Mouse (Mus musculus): ENCODE results near the gene Pnp2. TPM values are rescaled to one million over a fixed set of nuclear protein-coding genes. Genes with fewer than 3 reads are reported as not detected.
"Not testable (repeated sequence)": the region's sequence is repeated elsewhere in the genome, so short reads cannot be mapped to it uniquely, and the experiment has no call there.

The Pnp2 gene
- total RNA-seq, 2 experiments from 2014 or later: 0.52 to 0.92 TPM

DNA sequence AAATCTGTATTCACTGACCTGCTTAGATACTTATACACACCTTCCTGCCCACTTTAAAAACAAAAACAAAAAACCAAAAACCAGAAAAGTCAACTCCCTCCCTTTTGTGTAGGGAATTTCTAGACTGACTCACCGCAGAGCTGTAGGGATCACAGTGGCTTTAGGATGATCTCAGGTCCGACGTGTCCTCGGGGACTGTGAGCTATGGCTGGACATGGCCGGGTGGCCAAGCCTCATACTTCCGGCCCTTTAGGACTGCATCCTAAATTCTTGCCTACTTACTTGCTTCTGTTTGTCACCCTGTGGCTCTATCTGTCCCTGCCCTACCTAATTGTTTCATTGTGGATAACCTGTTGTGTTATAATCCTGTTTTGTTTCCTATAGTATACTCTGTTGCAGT, 932 bp downstream of the Pnp2 start:
- DNase-seq (ENCODE audit: low spot score in 2 of 2): not testable (repeated sequence)

DNA sequence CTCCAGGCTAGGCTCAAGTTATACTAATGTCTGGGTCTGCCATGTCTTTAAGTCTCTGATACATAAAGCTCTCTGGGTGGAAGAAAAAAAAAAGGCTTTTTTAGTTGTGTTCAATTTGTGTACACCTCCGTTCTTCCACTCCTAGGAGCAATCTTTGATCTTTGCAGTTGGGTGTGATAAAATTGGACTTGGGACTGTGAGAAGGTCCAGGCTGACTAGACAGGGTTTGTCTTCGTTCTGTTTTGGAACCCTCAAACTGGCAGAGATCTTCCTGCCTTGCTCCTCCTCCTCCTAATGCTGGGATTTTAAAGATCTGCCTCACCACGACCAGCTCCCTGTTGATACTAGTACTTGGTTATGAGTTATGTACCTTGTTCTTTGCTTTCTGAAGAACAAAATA, 1.4 kb downstream of the Pnp2 start:
- DNase-seq (ENCODE audit: low spot score in 2 of 2): not testable (repeated sequence)

DNA sequence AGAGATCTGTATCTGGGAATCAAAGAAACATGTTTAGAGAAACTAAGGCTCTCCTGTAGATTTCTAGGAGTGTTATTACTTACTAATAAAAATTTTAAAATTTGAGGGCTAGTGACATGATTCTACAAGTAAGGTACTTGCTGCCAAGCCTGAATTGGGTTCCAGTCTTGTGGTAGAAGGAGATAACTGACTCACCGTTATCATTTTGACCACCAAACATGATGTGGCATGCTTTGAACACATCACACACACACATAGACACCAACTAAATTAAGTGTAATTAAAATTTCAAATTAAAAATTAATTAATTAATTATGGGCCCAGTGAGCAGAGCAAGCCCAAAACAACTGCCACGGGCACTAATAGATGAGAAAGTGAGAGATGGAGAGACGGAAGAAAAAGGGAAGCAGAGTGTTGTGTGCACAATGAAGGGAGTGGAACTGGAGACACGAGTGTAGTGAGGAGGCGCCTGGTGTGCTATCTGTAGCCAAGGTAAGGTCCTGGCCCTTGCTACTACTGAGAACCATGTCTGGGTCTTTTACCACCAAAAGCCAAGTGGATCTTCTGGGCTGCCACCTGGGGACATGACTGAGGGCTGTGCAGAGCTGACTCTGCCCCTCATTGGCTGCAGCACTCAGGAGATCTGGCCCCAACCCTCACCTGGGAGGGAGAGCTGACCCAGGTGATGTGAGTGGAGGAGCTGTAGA, 2.6 kb downstream of the Pnp2 start:
- DNase-seq (ENCODE audit: low spot score in 2 of 2): not testable (repeated sequence)

DNA sequence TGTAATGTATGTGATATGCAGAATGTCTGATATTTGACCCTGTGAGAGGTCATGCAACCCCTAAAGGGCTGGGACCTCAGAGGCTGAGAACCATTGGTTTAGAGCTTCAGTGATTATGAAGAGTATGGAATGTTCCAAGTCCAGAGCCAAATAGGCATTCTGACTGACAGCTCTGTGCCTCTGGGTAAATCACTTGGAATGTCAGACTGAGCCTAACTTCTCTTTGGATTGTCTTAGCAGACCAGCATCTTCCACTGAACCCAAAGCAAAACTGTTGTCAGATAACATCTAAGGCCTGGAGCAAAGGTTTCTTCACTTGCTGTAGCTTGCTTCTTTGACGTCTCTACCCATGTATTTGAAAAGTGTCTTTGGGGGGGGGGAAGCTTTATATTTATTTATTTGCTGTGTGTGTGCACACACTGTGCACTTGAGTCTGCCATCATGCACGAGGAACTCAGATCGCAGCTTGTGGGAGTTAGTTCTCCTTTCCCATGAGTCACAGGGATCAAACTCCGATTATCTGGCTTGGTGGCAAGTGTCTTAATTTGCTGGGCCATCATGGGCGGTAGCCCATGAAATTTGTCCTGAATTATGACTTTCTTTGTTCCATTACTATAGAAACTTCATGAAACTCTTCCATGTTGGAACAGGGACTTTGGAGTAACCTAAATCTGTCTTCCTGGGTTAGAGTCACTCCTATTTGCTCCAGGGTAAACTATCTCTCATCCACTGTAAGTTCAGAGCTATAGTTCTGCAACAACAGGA, 12.6 kb downstream of the Pnp2 start:
- no peak for DNase-seq (ENCODE audit: low spot score in 2 of 2)

DNA sequence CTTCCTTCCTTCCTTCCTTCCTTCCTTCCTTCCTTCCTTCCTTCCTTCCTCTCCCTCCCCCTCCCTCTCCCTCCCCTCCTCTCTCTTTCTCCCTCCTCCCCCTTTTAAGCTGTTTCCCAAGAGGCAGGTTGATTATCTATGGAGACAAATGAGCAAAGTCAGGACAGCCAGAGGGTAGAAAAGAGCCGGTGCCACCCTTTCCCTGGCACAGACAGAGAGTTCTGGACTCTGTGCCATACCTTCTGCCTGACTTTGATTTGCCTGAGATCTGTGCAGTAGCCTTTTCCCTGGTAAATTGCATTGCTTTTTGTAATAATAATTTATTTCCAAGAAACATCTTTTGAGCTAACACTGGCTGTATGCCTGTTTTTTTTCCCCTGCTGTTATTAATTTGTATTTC, 13.2 kb downstream of the Pnp2 start:
- DNase-seq (ENCODE audit: low spot score in 2 of 2): peak; percentile 9 to 21

DNA sequence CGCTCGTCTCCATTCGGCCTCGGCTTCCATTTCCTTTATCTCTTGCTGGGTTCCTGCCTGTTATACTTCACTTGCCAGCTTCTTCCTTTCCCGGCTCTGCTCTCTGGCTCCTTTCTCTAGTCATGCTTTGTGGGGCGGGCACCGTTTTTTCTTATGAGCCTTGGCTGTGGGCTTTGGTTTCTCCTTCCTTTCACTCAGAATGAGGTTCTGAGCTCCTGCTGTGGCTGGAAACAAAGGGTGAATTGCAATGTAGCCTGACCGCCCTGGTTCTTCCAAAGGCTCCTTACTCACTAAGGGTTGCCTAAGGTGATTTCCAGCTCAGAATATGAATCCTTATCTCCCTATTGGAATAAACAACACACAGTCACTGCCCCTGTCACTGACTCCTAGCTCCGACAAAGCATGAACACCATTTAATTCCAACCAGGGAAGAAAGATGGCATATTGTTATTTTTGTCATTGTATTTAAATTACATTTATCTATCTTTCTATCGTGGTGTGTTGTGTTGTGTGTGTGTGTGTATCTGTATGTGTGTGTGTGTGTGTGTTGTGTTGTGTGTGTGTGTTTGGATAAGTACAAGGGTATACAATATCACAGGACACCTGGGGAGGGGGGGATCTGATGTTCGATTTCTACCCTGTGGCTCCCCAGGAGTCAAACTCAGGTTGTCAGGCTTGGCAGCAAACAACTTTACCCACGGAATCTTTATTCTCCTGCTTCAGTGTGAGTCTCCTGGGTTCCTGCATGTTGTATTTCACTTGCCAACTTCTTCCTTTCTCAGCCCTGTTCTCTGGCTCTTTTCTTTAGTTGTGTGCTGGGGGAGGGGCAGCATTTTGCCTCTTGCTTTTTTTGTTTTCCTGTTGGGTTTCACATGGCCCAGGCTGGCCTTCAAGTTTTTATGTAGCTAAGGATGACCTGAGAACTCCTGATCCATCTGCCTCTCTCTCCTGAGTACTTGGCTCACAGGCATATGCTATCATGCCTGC, 14.1 kb downstream of the Pnp2 start:
- DNase-seq (ENCODE audit: low spot score in 2 of 2): peak; percentile 50 to 81

DNA sequence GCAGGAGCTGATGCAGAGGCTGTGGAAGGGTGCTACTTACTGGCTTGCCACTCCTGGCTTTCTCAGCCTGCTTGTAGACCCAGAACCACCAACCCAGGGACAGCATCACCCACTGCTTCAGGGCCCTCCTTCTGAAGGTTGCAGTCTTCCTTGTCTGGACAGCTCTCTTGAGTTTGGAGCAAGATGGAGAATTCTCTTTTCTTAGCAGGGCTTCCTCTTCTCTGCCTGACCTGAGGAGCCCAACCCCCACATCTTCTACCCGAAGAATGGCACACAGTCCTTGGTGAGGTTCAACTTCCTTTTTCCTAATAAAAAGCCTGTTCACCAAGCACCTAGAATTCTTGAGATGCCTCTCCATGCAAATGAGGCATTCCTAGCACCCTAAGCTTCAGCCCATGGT, 15.0 kb downstream of the Pnp2 start:
- no peak for DNase-seq (ENCODE audit: low spot score in 2 of 2)

DNA sequence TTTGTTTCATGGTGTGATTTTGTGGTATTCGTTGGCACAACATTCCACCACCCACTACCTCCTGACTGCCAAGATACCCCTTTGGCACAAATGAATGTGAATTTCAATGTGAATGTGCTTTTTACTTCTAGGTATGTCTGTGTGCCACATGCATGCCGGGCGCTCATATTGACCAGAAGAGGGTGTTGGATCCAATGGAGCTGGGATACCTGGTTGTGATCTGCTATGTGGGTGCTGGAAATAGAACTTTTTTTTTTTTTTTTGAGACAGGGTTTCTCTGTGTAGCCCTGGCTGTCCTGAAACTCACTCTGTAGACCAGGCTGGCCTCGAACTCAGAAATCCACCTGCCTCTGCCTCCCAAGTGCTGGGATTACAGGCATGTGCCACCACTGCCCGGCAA, 17.3 kb downstream of the Pnp2 start:
- DNase-seq (ENCODE audit: low spot score in 2 of 2): not testable (repeated sequence)

DNA sequence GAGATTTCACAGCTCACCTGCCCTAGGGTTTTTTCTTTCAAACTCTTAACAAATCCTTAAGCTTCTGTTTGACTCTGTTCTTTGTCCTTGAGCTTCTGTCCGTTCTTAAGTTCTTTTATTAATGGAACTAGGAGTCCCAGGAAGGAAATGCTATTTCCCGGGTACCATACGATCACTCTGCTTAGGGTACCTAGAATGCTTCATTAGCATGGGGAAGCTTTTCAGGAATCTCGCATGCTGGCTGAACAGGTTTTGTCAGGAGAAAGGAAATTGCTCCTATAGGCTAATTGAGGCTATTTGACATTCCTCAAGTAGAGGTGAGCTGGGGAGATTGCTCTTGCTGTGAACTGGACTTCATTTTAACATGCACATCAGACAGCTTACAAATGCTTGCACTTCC, 17.9 kb downstream of the Pnp2 start:
- DNase-seq (ENCODE audit: low spot score in 2 of 2): no peak

DNA sequence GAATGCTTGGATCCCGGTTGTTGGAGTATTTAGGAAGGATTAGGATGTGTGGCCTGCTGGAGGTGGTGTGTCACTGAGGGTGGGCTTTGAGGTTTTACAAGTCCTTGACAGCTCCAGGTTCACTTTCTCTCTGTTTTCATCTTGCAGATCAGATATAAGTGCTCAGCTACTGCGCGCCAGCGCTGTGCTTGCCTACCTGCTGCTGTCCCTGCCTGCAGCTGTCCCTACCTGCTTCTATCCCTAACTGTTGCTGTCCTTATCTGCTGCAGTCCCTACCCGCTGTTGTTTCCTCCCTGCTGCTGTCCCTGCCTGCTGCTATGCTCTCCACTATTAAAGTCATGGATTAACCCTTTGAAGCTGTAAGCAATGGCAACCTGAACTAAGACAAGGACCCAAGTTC, 19.2 kb downstream of the Pnp2 start:
- DNase-seq (ENCODE audit: low spot score in 2 of 2): no peak

DNA sequence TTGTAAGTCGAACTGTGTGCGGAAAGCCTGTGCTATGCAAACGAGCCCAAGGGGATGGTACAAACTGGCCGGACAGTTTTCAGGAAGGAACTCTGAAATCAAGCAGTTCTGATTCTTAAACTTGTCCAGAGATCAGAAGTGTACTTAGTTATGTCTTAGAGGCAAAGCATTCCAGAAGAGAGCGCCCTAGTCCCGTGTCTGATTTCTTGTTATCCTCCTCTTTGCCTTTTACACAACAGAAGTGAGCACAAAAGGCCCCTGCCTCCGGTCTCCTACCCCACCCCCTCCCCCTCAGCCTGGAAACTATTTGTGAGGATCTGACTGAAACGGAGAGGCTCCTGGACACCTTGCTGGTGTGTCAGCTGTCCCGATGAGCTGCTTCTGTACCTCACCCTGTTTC, 20.9 kb downstream of the Pnp2 start:
- no peak for DNase-seq (ENCODE audit: low spot score in 2 of 2)

DNA sequence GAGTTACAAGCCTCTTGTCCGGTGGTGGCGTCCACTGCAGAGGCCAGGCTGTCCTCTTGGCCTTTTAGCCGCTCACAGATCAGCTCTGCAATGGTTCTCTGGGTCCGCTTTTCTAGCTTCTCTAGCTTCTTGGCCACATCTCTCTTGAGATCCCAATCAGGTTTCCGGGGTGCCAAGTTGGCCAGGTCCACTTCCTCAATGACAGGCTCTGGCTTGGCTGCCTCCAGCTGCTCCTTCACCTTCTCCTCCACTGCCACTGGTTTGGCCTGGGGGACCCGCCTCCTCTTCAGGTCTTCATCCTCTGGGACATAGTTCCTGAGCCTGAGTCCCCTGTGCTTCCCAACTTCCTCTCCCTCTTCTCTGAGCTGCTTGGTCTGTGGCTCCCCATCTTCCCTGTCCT, 22.7 kb downstream of the Pnp2 start:
- DNase-seq (ENCODE audit: low spot score in 2 of 2): not testable (repeated sequence)

DNA sequence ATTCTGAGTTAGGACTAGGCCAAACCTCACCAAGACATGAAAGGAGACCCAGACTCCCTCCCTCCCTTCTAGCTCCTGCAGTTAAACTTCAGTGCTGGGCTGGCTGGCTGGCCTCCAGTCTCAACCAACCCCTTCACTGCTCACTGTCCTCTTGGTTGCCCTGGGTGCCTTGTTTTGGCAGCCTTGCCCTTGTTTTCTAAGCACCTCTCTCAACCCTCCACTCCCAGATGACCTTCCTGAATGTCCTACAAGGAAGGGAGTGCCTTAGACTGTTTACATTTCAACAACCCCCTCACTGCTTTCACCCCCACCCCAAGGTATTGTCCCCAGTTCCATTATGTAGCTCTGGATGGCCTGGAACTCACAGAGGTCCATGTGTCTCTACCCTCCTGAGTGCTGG, 23.8 kb downstream of the Pnp2 start:
- no peak for DNase-seq (ENCODE audit: low spot score in 2 of 2)

DNA sequence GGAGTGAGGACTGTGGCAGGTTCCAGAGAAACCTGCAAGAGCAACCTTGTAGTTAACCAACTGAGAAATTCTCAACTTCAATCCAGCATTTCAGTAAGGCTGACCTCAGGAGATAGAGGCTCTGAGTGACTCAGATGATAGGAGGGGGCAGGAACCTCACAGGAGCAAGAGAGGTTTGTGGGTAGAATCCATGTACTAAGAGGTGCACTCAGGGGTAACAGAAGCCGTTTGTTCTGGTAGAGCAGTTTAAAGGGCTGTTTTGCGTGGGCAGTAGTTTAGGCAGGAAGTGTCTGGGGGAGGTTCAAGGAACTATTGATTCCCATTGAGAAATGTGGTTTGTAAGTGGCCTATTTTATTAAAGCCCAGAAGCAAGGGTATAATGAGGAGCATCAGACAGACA, 25.4 kb downstream of the Pnp2 start:
- DNase-seq (ENCODE audit: low spot score in 2 of 2): no peak

DNA sequence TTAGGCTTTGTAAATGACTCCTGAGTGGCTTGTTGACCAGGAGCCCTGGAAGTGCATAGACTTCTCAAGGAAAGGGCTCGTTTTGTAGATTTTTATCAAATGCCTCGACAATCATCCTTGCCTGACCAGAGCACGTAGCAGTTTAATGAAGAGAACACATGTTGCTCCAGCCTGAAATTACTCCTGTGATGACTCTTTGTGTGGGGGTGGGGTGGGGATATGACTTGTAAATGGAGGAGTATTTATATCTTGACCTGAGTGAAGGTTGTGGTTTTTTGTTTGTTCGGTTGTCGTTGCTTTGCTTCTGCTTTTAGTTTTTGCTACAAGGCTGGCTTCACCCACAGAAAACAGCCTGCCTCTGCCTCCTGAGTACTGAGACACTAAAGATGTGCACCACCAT, 26.0 kb downstream of the Pnp2 start:
- no peak for DNase-seq (ENCODE audit: low spot score in 2 of 2)

DNA sequence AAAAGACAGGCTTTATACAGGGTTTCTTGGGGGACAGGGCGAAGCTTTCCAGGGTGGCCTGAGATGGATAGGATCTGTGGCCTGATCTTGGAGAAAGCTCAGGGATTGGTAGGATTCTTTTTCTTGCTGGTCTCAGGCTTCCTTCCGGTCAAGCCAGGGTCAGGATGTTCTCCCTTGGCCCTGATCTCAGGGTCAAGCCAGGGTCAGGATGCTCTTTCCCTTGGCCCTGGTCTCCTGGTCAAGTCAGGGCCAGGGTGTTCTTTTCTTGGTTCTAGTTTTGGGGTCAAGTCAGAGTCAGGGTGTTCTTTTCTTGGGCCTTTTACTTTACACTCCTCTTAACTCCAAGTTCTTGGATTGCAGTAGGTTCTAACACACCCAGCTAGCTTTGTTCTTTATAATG, 31.9 kb downstream of the Pnp2 start:
- no peak for DNase-seq (ENCODE audit: low spot score in 2 of 2)

DNA sequence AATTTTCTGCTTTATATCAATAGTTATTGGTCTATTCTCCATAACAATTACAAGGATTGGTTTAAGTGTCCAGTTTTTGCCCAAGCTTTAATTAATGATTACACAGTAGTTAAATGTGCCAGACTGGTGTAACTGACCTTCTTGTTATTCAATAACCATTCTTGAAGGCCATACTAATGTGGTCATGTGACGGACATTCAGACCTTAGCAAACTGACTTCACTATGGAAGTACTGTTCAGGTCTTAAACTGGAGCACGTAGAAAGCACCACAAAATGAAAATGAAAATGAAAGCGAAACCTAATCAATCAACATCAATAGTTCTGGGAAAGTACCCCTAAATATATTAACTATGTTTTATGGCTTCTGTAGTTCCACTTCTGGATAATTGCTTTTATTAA, 35.2 kb downstream of the Pnp2 start:
- DNase-seq (ENCODE audit: low spot score in 2 of 2): no peak

DNA sequence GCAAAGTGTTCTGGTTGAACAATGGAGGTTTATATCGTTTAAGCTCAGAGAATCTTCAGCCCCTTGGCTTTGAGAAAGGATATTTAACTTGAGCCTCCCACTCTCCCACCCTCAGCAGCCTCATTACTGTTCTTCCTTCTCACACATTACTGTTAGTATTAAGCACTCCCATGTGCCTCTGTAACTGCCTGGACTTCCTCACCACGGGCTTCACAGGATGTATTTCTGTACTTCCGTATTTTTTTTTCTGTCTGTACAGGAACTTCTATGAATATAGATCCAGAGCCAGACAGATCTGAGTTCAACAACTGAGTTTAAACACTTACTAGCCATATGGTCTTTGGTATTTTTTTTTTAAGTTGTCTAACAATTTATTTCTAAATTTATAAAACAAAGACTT, 41.3 kb downstream of the Pnp2 start:
- DNase-seq (ENCODE audit: low spot score in 2 of 2): no peak

DNA sequence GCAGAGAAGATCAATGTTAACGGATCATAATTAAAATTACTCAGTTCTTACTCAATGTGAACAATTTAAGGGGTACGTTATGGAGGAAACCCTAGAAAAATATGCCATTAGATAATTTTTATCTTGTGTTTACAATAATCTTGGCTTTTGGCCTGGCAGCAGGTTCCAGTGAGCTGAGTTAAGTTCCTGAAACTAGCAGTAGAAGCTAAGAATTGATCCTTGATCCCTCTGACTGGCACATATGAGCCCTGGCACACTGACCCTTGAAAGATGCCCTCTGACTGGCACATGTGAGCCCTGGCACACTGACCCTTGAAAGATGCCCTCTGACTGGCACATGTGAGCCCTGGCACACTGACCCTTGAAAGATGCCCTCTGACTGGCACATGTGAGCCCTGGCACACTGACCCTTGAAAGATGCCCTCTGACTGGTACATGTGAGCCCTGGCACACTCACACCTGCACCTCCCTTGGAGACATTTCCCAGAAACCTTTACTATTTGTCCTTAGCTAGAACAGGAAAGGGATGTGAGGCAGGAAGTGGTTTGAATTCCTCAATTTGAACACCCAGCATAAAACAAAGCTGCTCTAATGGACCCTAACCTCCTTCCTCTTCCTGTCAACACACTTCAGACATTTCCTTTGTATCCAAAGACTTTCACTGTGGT, 42.3 kb downstream of the Pnp2 start:
- no peak for DNase-seq (ENCODE audit: low spot score in 2 of 2)

DNA sequence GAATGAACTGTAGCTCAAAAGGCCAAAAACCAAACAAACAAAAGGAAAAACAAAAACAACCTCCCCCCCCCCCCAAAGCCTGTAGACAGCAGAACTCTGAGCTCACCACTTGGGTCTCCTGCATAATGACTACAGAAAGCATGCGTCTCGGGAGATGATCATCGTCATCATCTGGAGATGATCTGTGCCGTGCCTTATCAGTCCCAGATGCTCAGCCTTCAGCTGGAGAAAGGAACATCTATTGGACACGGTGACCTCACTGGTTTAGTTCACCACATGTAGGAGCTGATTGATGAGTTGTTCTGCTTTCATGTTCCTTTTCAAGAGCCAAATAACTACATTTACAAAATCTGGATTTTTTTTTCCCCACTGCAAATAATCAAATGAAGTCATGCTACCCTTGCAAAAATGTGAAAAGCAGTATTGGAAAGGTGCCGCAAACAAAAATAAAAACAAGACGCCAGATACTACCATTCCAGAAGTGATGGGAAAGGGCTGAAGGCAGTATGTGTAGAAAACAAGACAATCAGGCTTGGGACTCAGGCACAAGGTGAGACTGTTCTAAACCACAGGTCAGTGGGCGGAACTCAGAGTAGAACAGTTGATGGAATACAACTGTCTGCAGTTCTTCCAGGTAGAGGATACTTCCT, 51.5 kb downstream of the Pnp2 start, which contains the start of gene Rnase10:
Rnase10 (plus strand) TSS at position 600 of the 650 bp plus-strand sequence.
- DNase-seq (ENCODE audit: low spot score in 2 of 2): no peak
